Mouse (Mus musculus) liver, embryonic 14.5 days (tissue): ENCODE measurements at regions not wholly inside any gene's neighbourhood (a gene's known extent, or its start where the extent isn't known, plus 50 kb on each side); places are given as distances from the start of the nearest gene placed in this dataset.

Source experiments
- ATAC-seq: fragments of 200-750 bp; cut with Nextera tagmentation; 2 replicates; pipeline ENCODE4 v1.8.0; 2017; ENCODE audit warnings: moderate number of reproducible peaks, mild to moderate bottlenecking, moderate library complexity; ENCODE audit not compliant: insufficient read depth
- DNase-seq, 3 experiments: peaks; one replicate each; pipeline ENCODE4 v3.0.0-alpha.2; 2012 to 2013; ENCODE audit warnings: low read depth in 3 of 3, low spot score in 3 of 3
- H3K27ac ChIP-seq: fragments of 300-500 bp; sonication (generic); 2 replicates; pipeline ENCODE4 v1.5.1; 2014; ENCODE audit warnings: moderate library complexity, mild to moderate bottlenecking, control low read depth, inconsistent platforms
- H3K27me3 ChIP-seq: fragments of 300-500 bp; sonication (generic); 2 replicates; pipeline ENCODE4 v1.6.1; 2014; ENCODE audit warnings: mild to moderate bottlenecking, low read length, moderate library complexity; ENCODE audit not compliant: control insufficient read depth, insufficient read depth
- H3K36me3 ChIP-seq: fragments of 300-500 bp; sonication (generic); replicated peaks from 2 replicates; pipeline ENCODE4 v1.6.1; 2014; ENCODE audit warnings: low read depth; ENCODE audit not compliant: control insufficient read depth, insufficient read depth
- H3K4me1 ChIP-seq, 2 experiments: fragments of 200-500 bp in 1 of 2; fragments of 300-500 bp in 1 of 2; sonication (generic) in 1 of 2; replicated peaks; 2 replicates each; pipeline ENCODE4 v1.6.1; 2012 to 2014; ENCODE audit warnings: antibody characterized with exemption in 1 of 2, inconsistent platforms in 1 of 2, low read length in 1 of 2; ENCODE audit not compliant: control insufficient read depth in 2 of 2, insufficient read depth in 2 of 2
- H3K4me2 ChIP-seq: fragments of 300-500 bp; sonication (generic); 2 replicates; pipeline ENCODE4 v1.6.1; 2014; ENCODE audit warnings: low read depth, mild to moderate bottlenecking, control low read depth, moderate library complexity
- H3K4me3 ChIP-seq, 2 experiments: fragments of 200-500 bp in 1 of 2; fragments of 300-500 bp in 1 of 2; sonication (generic) in 1 of 2; 2 replicates each; pipeline ENCODE4 v1.5.1; 2012 to 2014; ENCODE audit warnings: low read depth in 2 of 2, low read length in 2 of 2, mild to moderate bottlenecking in 2 of 2, control low read depth in 1 of 2, inconsistent platforms in 1 of 2, moderate library complexity in 1 of 2; ENCODE audit not compliant: insufficient read depth in 1 of 2
- H3K9ac ChIP-seq: fragments of 300-500 bp; sonication (generic); replicated peaks from 2 replicates; pipeline ENCODE4 v1.6.1; 2014; ENCODE audit warnings: mild to moderate bottlenecking, control low read depth, moderate library complexity
- H3K9me3 ChIP-seq: fragments of 300-500 bp; sonication (generic); 2 replicates; pipeline ENCODE4 v1.6.1; 2016; ENCODE audit warnings: low read length, mixed read lengths; ENCODE audit not compliant: control insufficient read depth
- CTCF ChIP-seq: IDR thresholded peaks from 2 replicates; pipeline ENCODE4 v1.5.1; 2016; ENCODE audit warnings: antibody characterized with exemption, low read depth, control low read depth
- EP300 ChIP-seq: IDR thresholded peaks from 2 replicates; pipeline ENCODE4 v1.6.1; 2016; ENCODE audit warnings: antibody characterized with exemption, low read depth
- WGBS: fragments of 180-500 bp; shearing (Covaris S2); extraction: QIAGEN DNeasy Blood & Tissue Kit; methylation state at CpG from one replicate; pipeline ENCODE4 v1.1.7; 2014; ENCODE audit not compliant: insufficient replicate concordance; 5-methylcytosine and 5-hydroxymethylcytosine counted together

DNA sequence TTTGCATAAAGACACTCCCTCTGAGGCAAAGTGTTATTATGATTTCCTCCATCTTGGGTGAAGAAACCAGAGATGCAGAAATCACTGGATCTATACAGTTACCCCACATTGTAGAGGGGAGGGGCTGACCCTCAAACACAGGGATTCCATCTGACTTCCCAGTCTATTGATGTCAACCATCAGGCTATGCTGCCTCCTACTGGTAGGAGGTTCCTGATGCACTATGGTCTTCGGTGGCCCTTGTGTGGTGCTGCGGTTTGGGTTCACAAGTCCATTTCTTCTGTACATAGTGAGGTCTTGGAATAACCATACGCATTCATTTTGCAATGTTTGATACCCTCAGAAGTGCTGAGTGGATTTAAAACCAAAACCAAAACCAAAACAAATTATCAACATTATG, 94.0 kb upstream of the Smarca2 start:
- peak; percentile 37 for TF ChIP-seq CTCF
- TF ChIP-seq EP300: no peak
- WGBS: 64% methylated on average over 3 of the region's 3 CpGs
- Histone ChIP-seq H3K36me3 (no peaks in the 10 kb centered on the region), H3K4me3 (no peak overlapping the region), H3K27me3 (no peaks in the 10 kb centered on the region), H3K4me1 (no peaks in the 10 kb centered on the region), H3K9me3 (no peaks in the 10 kb centered on the region), H3K27ac (no peak overlapping the region), H3K4me2 (no peak overlapping the region), H3K9ac (no peak overlapping the region)
- DNase-seq (no peak), ATAC-seq (no peak)

DNA sequence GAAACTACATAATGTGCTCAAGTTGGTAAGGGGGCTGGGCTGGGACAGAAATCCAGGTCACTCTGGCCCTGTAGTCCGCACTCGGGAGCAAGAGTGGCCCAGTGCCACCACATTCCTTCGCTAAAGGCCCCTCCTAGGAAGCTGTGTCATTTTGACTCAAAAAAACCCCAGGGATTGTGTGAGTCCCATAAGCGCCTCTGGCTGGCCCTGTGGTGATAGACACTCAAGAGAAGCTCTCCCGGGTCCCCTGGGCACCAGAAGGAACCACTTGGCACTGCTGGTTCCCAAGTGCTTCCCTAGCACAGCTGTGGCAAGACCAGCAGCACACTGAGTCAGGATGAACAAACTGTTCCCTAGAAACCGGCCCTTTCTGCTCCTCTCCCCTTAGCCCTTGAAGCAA, 93.1 kb upstream of the Smarca2 start:
- H3K4me2 ChIP-seq: no peak overlapping the region
- DNase-seq: no peak
- H3K9me3 ChIP-seq: no peaks in the 10 kb centered on the region
- H3K4me1 ChIP-seq: no peaks in the 10 kb centered on the region
- no peak for ATAC-seq
- WGBS: 61% methylated on average over 6 of the region's 6 CpGs
- no peaks in the 10 kb centered on the region for H3K27me3 ChIP-seq
- H3K27ac ChIP-seq: no peak overlapping the region
- H3K9ac ChIP-seq: no peak overlapping the region
- no peaks in the 10 kb centered on the region for H3K36me3 ChIP-seq
- TF ChIP-seq CTCF: no peak
- TF ChIP-seq EP300: no peak
- H3K4me3 ChIP-seq: no peak overlapping the region

DNA sequence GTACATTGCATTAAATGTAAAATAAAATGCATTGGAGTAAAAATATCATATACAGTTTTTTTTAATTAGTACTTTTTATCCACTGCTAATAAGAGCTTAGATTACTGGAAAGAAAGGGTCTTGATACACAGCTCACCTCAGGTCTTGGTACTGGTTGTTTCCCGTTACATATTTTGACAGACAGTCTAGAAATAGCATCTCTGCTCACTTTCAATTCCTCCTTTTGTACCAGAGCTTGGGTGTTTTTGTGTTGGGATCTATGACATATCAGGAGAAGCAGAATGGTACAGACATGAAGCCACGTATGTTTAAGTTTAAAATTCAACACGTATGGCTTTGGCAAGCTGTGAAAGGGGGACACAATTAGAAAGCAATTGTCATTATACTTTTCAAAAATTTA, 80.3 kb upstream of the Smarca2 start:
- DNase-seq (no peak), ATAC-seq (no peak)
- Histone ChIP-seq H3K27me3 (no peaks in the 10 kb centered on the region), H3K4me1 (no peaks in the 10 kb centered on the region), H3K9ac (no peak overlapping the region), H3K4me2 (no peak overlapping the region), H3K9me3 (no peaks in the 10 kb centered on the region), H3K4me3 (no peak overlapping the region), H3K36me3 (no peaks in the 10 kb centered on the region), H3K27ac (no peak overlapping the region)
- TF ChIP-seq CTCF (no peak), EP300 (no peak)
- WGBS: 46% methylated on average over 3 of the region's 3 CpGs

DNA sequence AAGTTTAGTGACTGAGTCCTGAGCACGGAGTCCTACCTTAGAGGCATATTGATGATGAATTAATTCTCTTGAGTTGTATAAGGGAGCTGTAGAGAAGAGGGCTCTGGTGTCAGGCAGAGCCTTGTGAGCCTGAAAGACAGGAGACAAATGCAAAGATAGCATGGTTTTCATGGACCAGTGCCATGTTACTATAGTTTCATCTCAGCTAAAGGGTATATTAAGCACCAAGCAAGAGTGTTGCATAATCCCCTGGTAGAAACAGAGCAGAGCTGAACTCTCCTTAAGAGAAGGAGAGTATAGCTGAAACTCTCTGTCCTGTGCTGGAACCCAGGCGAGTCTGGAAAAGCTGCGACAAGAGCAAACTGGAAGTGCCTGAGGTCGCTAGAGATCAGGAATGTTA, 73.5 kb upstream of the Smarca2 start:
- Histone ChIP-seq H3K27ac (no peak overlapping the region), H3K36me3 (no peaks in the 10 kb centered on the region), H3K9ac (no peak overlapping the region), H3K27me3 (no peaks in the 10 kb centered on the region), H3K4me3 (no peak overlapping the region), H3K4me2 (no peak overlapping the region), H3K9me3 (no peaks in the 10 kb centered on the region), H3K4me1 (no peaks in the 10 kb centered on the region)
- ATAC-seq: no peak
- WGBS: 67% methylated on average over 4 of the region's 4 CpGs
- TF ChIP-seq EP300: no peak
- TF ChIP-seq CTCF: no peak
- DNase-seq: no peak

DNA sequence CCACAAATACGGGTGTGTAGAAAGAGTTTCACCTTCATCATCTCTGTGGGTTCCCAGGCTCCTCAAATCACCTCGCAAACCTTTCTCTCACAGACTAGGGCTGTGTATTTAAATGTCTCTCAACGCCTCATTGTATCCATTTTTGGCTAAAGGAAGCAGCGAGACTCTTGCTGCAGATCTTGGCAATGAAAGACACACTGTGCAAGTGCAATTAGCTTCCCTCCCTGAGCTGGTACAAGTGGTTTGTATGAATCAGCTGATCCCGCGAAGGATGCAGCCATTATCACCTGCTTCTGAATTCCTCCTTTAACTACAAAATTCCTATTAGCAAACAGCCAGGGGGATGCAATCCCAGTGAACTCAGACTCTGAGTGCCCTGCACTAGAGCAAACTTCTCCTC, 72.3 kb upstream of the Smarca2 start:
- no peaks in the 10 kb centered on the region for H3K36me3 ChIP-seq
- H3K9ac ChIP-seq: no peak overlapping the region
- no peaks in the 10 kb centered on the region for H3K27me3 ChIP-seq
- no peaks in the 10 kb centered on the region for H3K9me3 ChIP-seq
- 59% methylated on average over 6 of the region's 6 CpGs for WGBS
- DNase-seq (no peak), ATAC-seq (no peak)
- no peaks in the 10 kb centered on the region for H3K4me1 ChIP-seq
- no peak overlapping the region for H3K27ac ChIP-seq
- no peak overlapping the region for H3K4me3 ChIP-seq
- TF ChIP-seq EP300 (no peak), CTCF (no peak)
- no peak overlapping the region for H3K4me2 ChIP-seq
